Mouse (Mus musculus) liver, embryonic 12.5 days (tissue): ENCODE data around the gene Ahnak2. TPM values are rescaled to one million over a fixed set of nuclear protein-coding genes. Genes with fewer than 3 reads are reported as not detected.

ENCODE experiments used
- ATAC-seq: fragments of 200-750 bp; cut with Nextera tagmentation; 2 replicates; pipeline ENCODE4 v1.8.0; 2017; ENCODE audit warnings: moderate number of reproducible peaks, mild to moderate bottlenecking, moderate library complexity
- H3K27ac ChIP-seq: fragments of 300-500 bp; sonication (generic); 2 replicates; pipeline ENCODE4 v1.5.1; 2016; ENCODE audit warnings: mild to moderate bottlenecking
- H3K27me3 ChIP-seq: fragments of 300-500 bp; sonication (generic); replicated peaks from 2 replicates; pipeline ENCODE4 v1.6.1; 2016; ENCODE audit warnings: mild to moderate bottlenecking, moderate library complexity
- H3K36me3 ChIP-seq: fragments of 300-500 bp; sonication (generic); 2 replicates; pipeline ENCODE4 v1.6.1; 2016; ENCODE audit warnings: mild to moderate bottlenecking, moderate library complexity
- H3K4me1 ChIP-seq: fragments of 300-500 bp; sonication (generic); 2 replicates; pipeline ENCODE4 v1.6.1; 2016
- H3K4me2 ChIP-seq: fragments of 300-500 bp; sonication (generic); 2 replicates; pipeline ENCODE4 v1.6.1; 2016; ENCODE audit warnings: mild to moderate bottlenecking, moderate library complexity
- H3K4me3 ChIP-seq: fragments of 300-500 bp; sonication (generic); 2 replicates; pipeline ENCODE4 v1.5.1; 2016; ENCODE audit warnings: mild to moderate bottlenecking, moderate library complexity
- H3K9ac ChIP-seq: fragments of 300-500 bp; sonication (generic); 2 replicates; pipeline ENCODE4 v1.6.1; 2016; ENCODE audit warnings: mild to moderate bottlenecking, moderate library complexity
- H3K9me3 ChIP-seq: fragments of 300-500 bp; sonication (generic); replicated peaks from 2 replicates; pipeline ENCODE4 v1.6.1; 2016; ENCODE audit warnings: mild to moderate bottlenecking, moderate library complexity
- WGBS: fragments of 180-500 bp; shearing (Covaris S2); methylation state at CpG from one replicate; pipeline ENCODE4 v1.1.7; 2016; ENCODE audit not compliant: insufficient replicate concordance; 5-methylcytosine and 5-hydroxymethylcytosine counted together
- polyA plus RNA-seq: library from polyadenylated mRNA; unstranded; fragments of >200 nt; fragmentation: Nextera tagmentation; extraction: Ambion mirVana; gene quantifications from 2 replicates; pipeline ENCODE4 v1.2.1, GENCODE M21; 2016

Ahnak2 gene
- polyA plus RNA-seq, 1 experiment from 2014 or later, result 0.13 TPM

GRCm38 (mm10) chr12:112804046-112804445 lies 1.6 kb upstream of the Ahnak2 start:
- no peaks in the 10 kb centered on the region for H3K36me3 ChIP-seq
- 55% methylated on average over 13 of the region's 13 CpGs for WGBS
- H3K27me3 ChIP-seq, result peaks cover 99% of the 10 kb centered on the region

GRCm38 (mm10) chr12:112802917-112803316 lies 460 bp upstream of the Ahnak2 start:
- no peak for ATAC-seq
- Histone ChIP-seq H3K4me1 (peaks cover 7% of the 10 kb centered on the region; the same call in 1 of the 2 replicates), H3K36me3 (no peaks in the 10 kb centered on the region), H3K9me3 (no peaks in the 10 kb centered on the region), H3K4me3 (no peak overlapping the region), H3K9ac (no peak overlapping the region), H3K27me3 (peaks cover 99% of the 10 kb centered on the region), H3K27ac (no peak overlapping the region), H3K4me2 (peak overlapping the region; percentile 79)
- 18% methylated on average over 3 of the region's 3 CpGs for WGBS

More at GRCm38 (mm10) chr12:112804046-112804445, 1.6 kb upstream of the Ahnak2 start:
- ATAC-seq, result no peak
- Histone ChIP-seq H3K4me3 (no peak overlapping the region), H3K4me2 (no peak overlapping the region), H3K9me3 (no peaks in the 10 kb centered on the region), H3K9ac (no peak overlapping the region), H3K4me1 (peaks cover 17% of the 10 kb centered on the region), H3K27ac (no peak overlapping the region)

- no peak overlapping the region for H3K4me3 ChIP-seq
- H3K36me3 ChIP-seq, result no peaks in the 10 kb centered on the region
- H3K9me3 ChIP-seq, result no peaks in the 10 kb centered on the region
- peak; percentile 11; the same call in 1 of the 2 replicates for ATAC-seq
- H3K27me3 ChIP-seq, result peaks cover 99% of the 10 kb centered on the region
- H3K4me1 ChIP-seq, result peaks cover 12% of the 10 kb centered on the region
- H3K27ac ChIP-seq, result no peak overlapping the region
- H3K4me2 ChIP-seq, result no peak overlapping the region
- WGBS, result 7% methylated on average over 4 of the region's 4 CpGs
- no peak overlapping the region for H3K9ac ChIP-seq
Measured at GRCm38 (mm10) chr12:112800476-112800875, 2.0 kb downstream of the Ahnak2 start.

- no peak overlapping the region for H3K4me2 ChIP-seq
- H3K9ac ChIP-seq, result no peak overlapping the region
- ATAC-seq, result no peak
- 52% methylated on average over 10 of the region's 10 CpGs for WGBS
- no peaks in the 10 kb centered on the region for H3K36me3 ChIP-seq
- no peaks in the 10 kb centered on the region for H3K9me3 ChIP-seq
- H3K27ac ChIP-seq, result no peak overlapping the region
- peaks cover 95% of the 10 kb centered on the region for H3K27me3 ChIP-seq
- no peak overlapping the region for H3K4me3 ChIP-seq
- peaks cover 18% of the 10 kb centered on the region for H3K4me1 ChIP-seq
Measured at GRCm38 (mm10) chr12:112799237-112799970, 3.1 kb downstream of the Ahnak2 start.

GRCm38 (mm10) chr12:112798716-112799115 lies 3.7 kb downstream of the Ahnak2 start:
- H3K9me3 ChIP-seq, result no peaks in the 10 kb centered on the region
- H3K9ac ChIP-seq, result no peak overlapping the region
- no peak for ATAC-seq
- peaks cover 88% of the 10 kb centered on the region for H3K27me3 ChIP-seq
- WGBS, result 60% methylated on average over 5 of the region's 5 CpGs
- no peak overlapping the region for H3K27ac ChIP-seq
- H3K4me1 ChIP-seq, result peaks cover 23% of the 10 kb centered on the region
- no peak overlapping the region for H3K4me2 ChIP-seq
- no peak overlapping the region for H3K4me3 ChIP-seq
- H3K36me3 ChIP-seq, result no peaks in the 10 kb centered on the region

GRCm38 (mm10) chr12:112798332-112798681 lies 4.2 kb downstream of the Ahnak2 start:
- Histone ChIP-seq H3K9ac (no peak overlapping the region), H3K36me3 (no peaks in the 10 kb centered on the region), H3K4me1 (peaks cover 23% of the 10 kb centered on the region), H3K27me3 (peaks cover 84% of the 10 kb centered on the region), H3K9me3 (no peaks in the 10 kb centered on the region), H3K27ac (no peak overlapping the region), H3K4me2 (no peak overlapping the region), H3K4me3 (no peak overlapping the region)
- ATAC-seq, result no peak
- WGBS, result 45% methylated on average over 5 of the region's 5 CpGs

- H3K4me1 ChIP-seq, result peaks cover 23% of the 10 kb centered on the region
- no peaks in the 10 kb centered on the region for H3K36me3 ChIP-seq
- H3K9me3 ChIP-seq, result no peaks in the 10 kb centered on the region
- peaks cover 79% of the 10 kb centered on the region for H3K27me3 ChIP-seq
- H3K27ac ChIP-seq, result no peak overlapping the region
- H3K4me3 ChIP-seq, result no peak overlapping the region
- WGBS, result 61% methylated on average over 15 of the region's 15 CpGs
- ATAC-seq, result no peak
- no peak overlapping the region for H3K4me2 ChIP-seq
- no peak overlapping the region for H3K9ac ChIP-seq
Measured at GRCm38 (mm10) chr12:112797672-112798331, 4.7 kb downstream of the Ahnak2 start.

GRCm38 (mm10) chr12:112796551-112797510 lies 5.6 kb downstream of the Ahnak2 start:
- H3K4me1 ChIP-seq, result peaks cover 15% of the 10 kb centered on the region; the same call in 1 of the 2 replicates
- WGBS, result 38% methylated on average over 17 of the region's 17 CpGs
- H3K9ac ChIP-seq, result no peak overlapping the region
- no peaks in the 10 kb centered on the region for H3K9me3 ChIP-seq
- H3K27ac ChIP-seq, result no peak overlapping the region
- H3K4me2 ChIP-seq, result no peak overlapping the region
- H3K27me3 ChIP-seq, result peaks cover 69% of the 10 kb centered on the region
- no peak for ATAC-seq
- H3K36me3 ChIP-seq, result no peaks in the 10 kb centered on the region
- no peak overlapping the region for H3K4me3 ChIP-seq

- Histone ChIP-seq H3K9me3 (no peaks in the 10 kb centered on the region), H3K4me3 (no peak overlapping the region), H3K27ac (no peak overlapping the region), H3K4me2 (0 out of 2 replicates have a peak overlapping the region, but pooled peaks have one; percentile 3), H3K4me1 (peaks cover 15% of the 10 kb centered on the region; the same call in 1 of the 2 replicates), H3K36me3 (no peaks in the 10 kb centered on the region), H3K27me3 (peaks cover 57% of the 10 kb centered on the region), H3K9ac (no peak overlapping the region)
- ATAC-seq, result no peak
- WGBS, result 43% methylated on average over 18 of the region's 18 CpGs
Measured at GRCm38 (mm10) chr12:112795466-112796104, 6.9 kb downstream of the Ahnak2 start.

GRCm38 (mm10) chr12:112794998-112795397 lies 7.5 kb downstream of the Ahnak2 start:
- Histone ChIP-seq H3K36me3 (no peaks in the 10 kb centered on the region), H3K4me2 (no peak overlapping the region), H3K27me3 (peaks cover 51% of the 10 kb centered on the region), H3K9ac (no peak overlapping the region), H3K4me1 (peaks cover 15% of the 10 kb centered on the region; the same call in 1 of the 2 replicates), H3K9me3 (no peaks in the 10 kb centered on the region), H3K4me3 (no peak overlapping the region), H3K27ac (no peak overlapping the region)
- no peak for ATAC-seq
- WGBS, result 65% methylated on average over 5 of the region's 5 CpGs

- H3K4me2 ChIP-seq, result no peak overlapping the region
- H3K4me3 ChIP-seq, result no peak overlapping the region
- no peak overlapping the region for H3K9ac ChIP-seq
- H3K9me3 ChIP-seq, result no peaks in the 10 kb centered on the region
- no peak for ATAC-seq
- no peak overlapping the region for H3K27ac ChIP-seq
- peaks cover 15% of the 10 kb centered on the region; the same call in 1 of the 2 replicates for H3K4me1 ChIP-seq
- peaks cover 46% of the 10 kb centered on the region for H3K27me3 ChIP-seq
- no peaks in the 10 kb centered on the region for H3K36me3 ChIP-seq
- 34% methylated on average over 7 of the region's 7 CpGs for WGBS
Measured at GRCm38 (mm10) chr12:112794356-112794816, 8.1 kb downstream of the Ahnak2 start.
